Mouse (Mus musculus): ENCODE data around the gene Mid1. TPM values are rescaled to one million over a fixed set of nuclear protein-coding genes. Genes with fewer than 3 reads are reported as not detected.
"Not testable (repeated sequence)": the region's sequence is repeated elsewhere in the genome, so short reads cannot be mapped to it uniquely, and the experiment has no call there.

The Mid1 gene
- polyA plus RNA-seq, 1 experiment from 2014 or later, result 27.4 TPM

DNA sequence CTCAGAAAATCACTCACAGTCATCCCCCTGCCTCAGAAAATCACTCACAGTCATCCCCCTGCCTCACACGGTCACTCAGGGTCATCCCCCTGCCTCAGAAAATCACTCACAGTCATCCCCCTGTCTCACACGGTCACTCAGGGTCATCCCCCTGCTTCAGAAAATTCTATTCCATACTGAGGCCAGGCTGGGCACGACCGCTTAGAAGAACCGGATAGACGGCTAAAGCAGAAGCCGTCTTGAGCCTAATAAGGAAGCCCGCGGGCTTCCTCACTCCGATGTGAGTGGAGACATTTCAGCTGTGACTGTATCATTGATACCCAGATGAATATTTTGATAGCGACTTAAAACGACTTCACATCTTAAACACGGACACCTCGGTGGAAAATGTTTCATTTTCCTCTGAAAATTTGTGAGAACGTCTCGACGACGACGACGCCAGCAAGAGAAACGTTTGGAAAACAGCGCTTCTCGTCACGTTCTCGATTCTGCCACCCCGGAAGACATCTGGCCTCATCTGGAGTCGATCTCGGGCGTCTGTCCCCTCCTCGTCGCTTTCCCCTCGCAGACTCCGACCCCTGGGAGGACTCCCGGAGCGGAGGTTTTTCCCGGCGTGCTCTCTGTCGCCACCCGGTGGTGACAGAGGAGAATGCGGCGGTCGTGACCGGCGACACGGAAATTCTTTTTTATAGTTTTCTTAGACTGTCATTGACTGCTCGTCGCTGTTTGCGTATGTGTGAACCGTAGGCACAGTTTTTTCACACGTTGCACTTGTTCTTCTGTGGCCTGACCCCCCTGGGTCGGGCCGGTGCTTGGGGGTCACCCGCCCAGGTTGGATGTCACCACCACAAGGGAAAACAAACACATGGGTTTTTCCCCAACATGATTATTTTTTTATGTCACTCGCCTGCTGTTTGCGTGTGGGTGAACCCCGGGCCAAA is 305.0 kb downstream of the Mid1 start:
- H3K9me3 ChIP-seq (ENCODE audit: control insufficient read depth, low read length), result peaks cover 34% of the 10 kb centered on the region
- ATAC-seq (replicated peaks; ENCODE audit: low FRiP score); H3K4me3 ChIP-seq (ENCODE audit: low read depth, low read length); H3K9ac ChIP-seq (ENCODE audit: low read length); H3K4me1 ChIP-seq (replicated peaks; ENCODE audit: control insufficient read depth, insufficient read depth, low read length); H3K27me3 ChIP-seq (ENCODE audit: control insufficient read depth, insufficient read depth, low read length); H3K27ac ChIP-seq (ENCODE audit: low read depth, low read length); H3K4me2 ChIP-seq (ENCODE audit: low read depth, low read length, severe bottlenecking): not testable (repeated sequence)
- WGBS, result 79% methylated on average over 56 of the region's 56 CpGs
- H3K36me3 ChIP-seq (ENCODE audit: control insufficient read depth, insufficient read depth, low read length), result peaks cover 36% of the 10 kb centered on the region
- DNase-seq (ENCODE audit: low spot score), result peak; percentile 78

DNA sequence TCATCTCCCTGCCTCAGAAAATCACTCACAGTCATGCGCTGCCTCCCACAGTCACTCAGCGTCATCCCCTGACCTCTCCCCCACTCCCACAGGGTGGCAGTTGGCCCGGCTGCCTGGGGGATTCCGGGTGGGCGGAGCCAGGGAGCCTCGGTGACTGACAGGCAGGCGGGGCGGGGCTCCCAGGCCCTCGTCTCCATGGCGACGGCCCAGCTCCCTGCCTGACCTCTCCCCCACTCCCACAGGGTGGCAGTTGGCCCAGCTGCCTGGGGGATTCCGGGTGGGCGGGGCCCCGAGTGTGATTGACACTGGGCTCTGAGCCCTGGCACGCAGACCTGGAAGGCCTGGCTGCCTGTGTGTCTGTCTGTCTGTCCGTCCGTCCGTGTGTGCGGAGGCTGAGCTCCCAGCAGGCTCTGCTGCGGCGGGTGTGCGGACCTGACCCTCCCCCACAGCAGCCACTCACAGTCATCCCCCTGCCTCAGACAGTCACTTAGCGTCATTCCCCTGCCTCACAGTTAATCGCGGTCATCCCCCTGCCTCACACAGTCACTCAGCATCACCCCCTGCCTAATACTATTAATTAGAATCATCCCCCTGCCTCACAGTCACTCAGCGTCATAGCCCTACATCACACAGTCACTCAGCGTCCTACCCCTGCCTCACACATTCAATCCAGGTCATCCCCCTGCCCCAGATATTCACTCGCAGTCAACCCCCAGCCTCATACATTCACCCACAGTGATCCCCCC is 306.3 kb downstream of the Mid1 start:
- H3K4me1 ChIP-seq (replicated peaks; ENCODE audit: control insufficient read depth, insufficient read depth, low read length); H3K4me2 ChIP-seq (ENCODE audit: low read depth, low read length, severe bottlenecking); H3K27me3 ChIP-seq (ENCODE audit: control insufficient read depth, insufficient read depth, low read length); H3K4me3 ChIP-seq (ENCODE audit: low read depth, low read length); H3K27ac ChIP-seq (ENCODE audit: low read depth, low read length); H3K9ac ChIP-seq (ENCODE audit: low read length): not testable (repeated sequence)
- ATAC-seq (replicated peaks; ENCODE audit: low FRiP score), result peak; percentile 63
- 18% methylated on average over 17 of the region's 28 CpGs for WGBS
- H3K9me3 ChIP-seq (ENCODE audit: control insufficient read depth, low read length), result peaks cover 29% of the 10 kb centered on the region
- peaks cover 29% of the 10 kb centered on the region for H3K36me3 ChIP-seq (ENCODE audit: control insufficient read depth, insufficient read depth, low read length)
- peak; percentile 66 for DNase-seq (ENCODE audit: low spot score)

DNA sequence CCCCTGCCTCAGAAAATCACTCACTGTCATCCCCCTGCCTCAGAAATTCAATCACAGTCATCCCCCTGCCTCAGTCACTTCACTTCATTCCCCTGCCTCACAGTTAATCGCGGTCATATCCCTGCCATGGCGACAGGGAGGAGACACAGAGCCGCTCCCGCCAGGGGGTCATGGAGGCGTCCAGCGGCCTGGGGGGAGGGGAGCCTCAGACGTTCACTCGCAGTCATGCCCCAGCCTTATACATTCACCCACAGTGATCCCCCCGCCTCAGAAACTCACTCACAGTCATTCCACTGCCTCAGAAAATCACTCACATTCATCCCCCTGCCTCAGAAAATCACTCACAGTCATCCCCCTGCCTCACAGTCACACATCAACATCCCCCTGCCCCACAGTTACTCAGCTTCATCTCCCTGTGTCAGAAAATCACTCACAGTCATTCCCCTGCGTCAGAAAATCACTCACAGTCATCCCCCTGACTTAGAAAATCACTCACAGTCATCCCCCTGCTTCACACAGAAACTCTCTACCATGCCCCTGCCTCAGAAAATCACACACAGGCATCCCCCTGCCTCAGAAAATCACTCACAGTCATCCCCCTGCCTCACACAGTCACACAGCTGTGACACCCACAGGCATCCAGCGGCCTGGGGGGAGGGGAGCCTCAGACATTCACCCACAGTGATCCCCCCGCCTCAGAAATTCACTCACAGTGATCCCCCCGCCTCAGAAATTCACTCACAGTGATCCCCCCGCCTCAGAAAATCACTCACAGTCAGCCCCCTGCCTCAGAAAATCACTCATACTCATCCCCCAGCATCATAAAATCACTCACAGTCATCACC is 307.3 kb downstream of the Mid1 start:
- H3K4me3 ChIP-seq (ENCODE audit: low read depth, low read length); H3K27ac ChIP-seq (ENCODE audit: low read depth, low read length); H3K27me3 ChIP-seq (ENCODE audit: control insufficient read depth, insufficient read depth, low read length); H3K9ac ChIP-seq (ENCODE audit: low read length); H3K4me2 ChIP-seq (ENCODE audit: low read depth, low read length, severe bottlenecking); ATAC-seq (replicated peaks; ENCODE audit: low FRiP score); H3K4me1 ChIP-seq (replicated peaks; ENCODE audit: control insufficient read depth, insufficient read depth, low read length): not testable (repeated sequence)
- WGBS, result 30% methylated on average over 9 of the region's 15 CpGs
- DNase-seq (ENCODE audit: low spot score), result peak; percentile 41
- Histone ChIP-seq H3K36me3 (ENCODE audit: control insufficient read depth, insufficient read depth, low read length) (peaks cover 24% of the 10 kb centered on the region), H3K9me3 (ENCODE audit: control insufficient read depth, low read length) (peaks cover 24% of the 10 kb centered on the region)

DNA sequence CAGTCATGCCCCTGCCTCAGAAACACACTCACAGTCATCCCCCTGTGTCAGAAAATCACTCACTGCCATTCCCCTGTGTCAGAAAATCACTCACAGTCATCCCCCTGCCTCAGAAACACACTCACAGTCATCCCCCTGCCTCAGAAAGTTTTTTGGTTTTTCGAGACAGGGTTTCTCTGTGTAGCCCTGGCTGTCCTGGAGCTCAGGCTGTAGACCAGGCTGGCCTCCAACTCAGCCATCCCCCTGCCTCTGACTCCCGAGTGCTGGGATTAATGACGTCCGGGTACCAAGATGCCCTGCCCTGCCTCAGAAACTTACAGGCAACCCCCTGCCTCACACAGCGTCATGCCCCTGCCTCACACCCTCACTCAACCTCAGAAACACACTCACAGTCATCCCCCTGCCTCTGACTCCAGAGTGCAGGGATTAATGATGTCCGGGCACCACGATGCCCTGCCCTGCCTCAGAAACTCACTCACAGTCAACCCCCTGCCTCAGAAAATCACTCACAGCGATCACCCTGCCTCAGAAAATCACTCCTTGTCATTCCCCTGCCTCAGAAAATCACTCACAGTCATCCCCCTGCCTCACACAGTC is 308.1 kb downstream of the Mid1 start:
- H3K4me1 ChIP-seq (replicated peaks; ENCODE audit: control insufficient read depth, insufficient read depth, low read length); H3K4me2 ChIP-seq (ENCODE audit: low read depth, low read length, severe bottlenecking); H3K9ac ChIP-seq (ENCODE audit: low read length); H3K27ac ChIP-seq (ENCODE audit: low read depth, low read length); H3K4me3 ChIP-seq (ENCODE audit: low read depth, low read length); ATAC-seq (replicated peaks; ENCODE audit: low FRiP score); H3K27me3 ChIP-seq (ENCODE audit: control insufficient read depth, insufficient read depth, low read length): not testable (repeated sequence)
- WGBS, result 55% methylated on average over 5 of the region's 8 CpGs
- peaks cover 20% of the 10 kb centered on the region for H3K9me3 ChIP-seq (ENCODE audit: control insufficient read depth, low read length)
- DNase-seq (ENCODE audit: low spot score), result peak; percentile 14
- H3K36me3 ChIP-seq (ENCODE audit: control insufficient read depth, insufficient read depth, low read length), result peaks cover 20% of the 10 kb centered on the region

DNA sequence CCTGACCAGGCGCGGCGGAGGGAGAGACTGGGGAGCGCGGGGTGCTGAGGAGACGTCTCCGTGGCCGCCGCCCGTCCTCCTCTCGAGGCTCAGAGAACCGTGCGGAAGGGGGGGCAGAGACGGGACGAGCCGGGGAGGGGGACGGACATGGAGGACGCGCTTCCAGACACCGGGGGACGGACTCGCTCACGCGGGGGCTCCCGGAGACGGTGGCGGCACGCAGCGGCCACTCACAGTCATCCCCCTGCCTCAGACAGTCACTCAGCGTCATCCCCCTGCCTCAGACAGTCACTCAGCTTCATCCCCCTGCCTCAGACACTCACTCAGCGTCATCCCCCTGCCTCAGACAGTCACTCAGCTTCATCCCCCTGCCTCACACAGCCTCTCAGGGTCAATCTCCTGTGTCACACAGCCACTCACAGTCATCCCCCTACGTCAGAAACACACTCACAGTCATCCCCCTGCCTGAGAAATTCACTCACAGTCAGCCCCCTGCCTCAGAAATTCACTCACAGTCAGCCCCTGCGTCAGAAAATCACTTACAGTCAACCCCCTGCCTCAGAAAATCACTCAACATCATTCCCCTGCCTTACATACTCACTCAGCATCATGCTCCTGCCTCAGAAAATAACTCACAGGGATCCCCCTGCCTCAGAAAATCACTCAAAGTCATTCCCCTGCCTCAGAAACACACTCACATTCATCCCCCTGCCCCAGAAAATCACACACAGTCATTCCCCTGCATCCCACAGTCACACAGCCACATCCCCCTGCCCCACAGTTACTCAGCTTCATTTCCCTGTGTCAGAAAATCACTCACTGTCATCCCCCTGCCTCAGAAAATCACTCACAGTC is 309.2 kb downstream of the Mid1 start:
- H3K4me1 ChIP-seq (replicated peaks; ENCODE audit: control insufficient read depth, insufficient read depth, low read length); H3K4me2 ChIP-seq (ENCODE audit: low read depth, low read length, severe bottlenecking); H3K36me3 ChIP-seq (ENCODE audit: control insufficient read depth, insufficient read depth, low read length); H3K9ac ChIP-seq (ENCODE audit: low read length); DNase-seq (ENCODE audit: low spot score); H3K27ac ChIP-seq (ENCODE audit: low read depth, low read length); H3K4me3 ChIP-seq (ENCODE audit: low read depth, low read length); ATAC-seq (replicated peaks; ENCODE audit: low FRiP score); H3K27me3 ChIP-seq (ENCODE audit: control insufficient read depth, insufficient read depth, low read length): not testable (repeated sequence)
- H3K9me3 ChIP-seq (ENCODE audit: control insufficient read depth, low read length), result peaks cover 10% of the 10 kb centered on the region
- 30% methylated on average over 2 of the region's 33 CpGs for WGBS

DNA sequence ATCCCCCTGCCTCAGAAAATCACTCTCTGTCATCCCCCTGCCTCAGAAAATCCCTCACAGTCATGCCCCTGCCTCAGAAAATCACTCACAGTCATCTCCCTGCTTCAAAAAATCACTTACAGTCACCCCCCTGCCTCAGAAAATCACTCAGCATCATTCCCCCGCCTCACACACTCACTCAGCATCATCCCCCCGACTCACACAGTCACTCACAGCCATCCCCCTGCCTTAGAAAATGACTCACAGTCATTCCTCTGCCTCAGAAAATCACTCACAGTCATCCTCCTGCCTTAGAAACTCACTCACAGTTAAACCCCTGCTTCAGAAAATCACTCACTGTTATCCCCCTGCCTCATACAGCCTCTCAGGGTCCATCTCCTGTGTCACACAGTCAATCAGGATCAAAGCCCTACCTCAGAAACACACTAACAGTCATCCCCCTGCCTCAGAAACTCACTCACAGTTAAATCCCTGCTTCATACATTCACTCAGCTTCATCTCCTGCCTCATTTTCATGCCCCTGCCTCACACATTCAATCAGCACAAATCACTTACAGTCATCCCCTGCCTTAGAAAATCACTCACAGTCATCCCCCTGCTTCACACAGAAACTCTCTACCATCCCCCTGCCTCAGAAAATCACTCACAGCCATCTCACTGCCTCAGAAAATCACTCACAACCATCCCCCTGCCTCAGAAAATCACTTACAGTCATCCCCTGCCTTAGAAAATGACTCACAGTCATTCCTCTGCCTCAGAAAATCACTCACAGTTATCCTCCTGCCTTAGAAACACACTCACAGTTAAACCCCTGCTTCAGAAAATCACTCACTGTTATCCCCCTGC is 310.1 kb downstream of the Mid1 start:
- not testable (repeated sequence) for H3K36me3 ChIP-seq (ENCODE audit: control insufficient read depth, insufficient read depth, low read length); H3K4me3 ChIP-seq (ENCODE audit: low read depth, low read length); H3K9me3 ChIP-seq (ENCODE audit: control insufficient read depth, low read length); H3K27me3 ChIP-seq (ENCODE audit: control insufficient read depth, insufficient read depth, low read length); H3K9ac ChIP-seq (ENCODE audit: low read length); H3K27ac ChIP-seq (ENCODE audit: low read depth, low read length); H3K4me2 ChIP-seq (ENCODE audit: low read depth, low read length, severe bottlenecking); ATAC-seq (replicated peaks; ENCODE audit: low FRiP score); H3K4me1 ChIP-seq (replicated peaks; ENCODE audit: control insufficient read depth, insufficient read depth, low read length)
- 29% methylated on average over 2 of the region's 2 CpGs for WGBS
- peak; percentile 64 for DNase-seq (ENCODE audit: low spot score)

- not testable (repeated sequence) for ATAC-seq (replicated peaks; ENCODE audit: low FRiP score); H3K4me2 ChIP-seq (ENCODE audit: low read depth, low read length, severe bottlenecking)
- 40% methylated on average over 3 of the region's 17 CpGs for WGBS
Observed at GRCm38 (mm10) chrX:169995909-169996521, 311.0 kb downstream of the Mid1 start.

More at GRCm38 (mm10) chrX:169995909-169996521, 311.0 kb downstream of the Mid1 start:
- H3K9me3 ChIP-seq (ENCODE audit: control insufficient read depth, low read length); H3K4me3 ChIP-seq (ENCODE audit: low read depth, low read length); H3K27ac ChIP-seq (ENCODE audit: low read depth, low read length); H3K4me1 ChIP-seq (replicated peaks; ENCODE audit: control insufficient read depth, insufficient read depth, low read length); H3K36me3 ChIP-seq (ENCODE audit: control insufficient read depth, insufficient read depth, low read length); H3K9ac ChIP-seq (ENCODE audit: low read length); H3K27me3 ChIP-seq (ENCODE audit: control insufficient read depth, insufficient read depth, low read length): not testable (repeated sequence)
- DNase-seq (ENCODE audit: low spot score), result peak; percentile 37
